Mouse (Mus musculus) ES-Bruce4 (cell line): ENCODE results near the gene Ddx55.

Experiments used
- CTCF ChIP-seq: IDR thresholded peaks from one replicate; pipeline ENCODE4 v1.8.1; 2011; ENCODE audit warnings: low read depth, low read length
- POLR2A ChIP-seq: IDR thresholded peaks from one replicate; pipeline ENCODE4 v1.8.1; 2011; ENCODE audit warnings: low read length; ENCODE audit not compliant: insufficient read depth

- TF ChIP-seq POLR2A (no peak), CTCF (no peak)
Measured at GRCm38 (mm10) chr5:124521588-124521987, 31.1 kb upstream of the Ddx55 start.
